Mouse (Mus musculus) frontal cortex, adult 2 months (tissue): ENCODE data around the gene Fcrla. TPM values are rescaled to one million over a fixed set of nuclear protein-coding genes. Genes with fewer than 3 reads are reported as not detected.

Source experiments
- DNase-seq, 2 experiments: peaks; one replicate each; pipeline ENCODE4 v3.0.0; 2022; ENCODE audit warnings: low spot score in 1 of 2; ENCODE audit errors: extremely low spot score in 1 of 2
- polyA plus RNA-seq: library from polyadenylated mRNA; depleted of rRNA; stranded (reverse); fragments of >200 nt; gene quantifications from 2 replicates; pipeline ENCODE4 v1.2.3, GENCODE M21; 2012

Fcrla gene
- polyA plus RNA-seq, 1 experiment = not detected

- DNase-seq = no peak
Observed at GRCm38 (mm10) chr1:170932043-170932442, 4.7 kb upstream of the Fcrla start.

GRCm38 (mm10) chr1:170929245-170929644 lies 1.9 kb upstream of the Fcrla start:
- DNase-seq = no peak

DNA sequence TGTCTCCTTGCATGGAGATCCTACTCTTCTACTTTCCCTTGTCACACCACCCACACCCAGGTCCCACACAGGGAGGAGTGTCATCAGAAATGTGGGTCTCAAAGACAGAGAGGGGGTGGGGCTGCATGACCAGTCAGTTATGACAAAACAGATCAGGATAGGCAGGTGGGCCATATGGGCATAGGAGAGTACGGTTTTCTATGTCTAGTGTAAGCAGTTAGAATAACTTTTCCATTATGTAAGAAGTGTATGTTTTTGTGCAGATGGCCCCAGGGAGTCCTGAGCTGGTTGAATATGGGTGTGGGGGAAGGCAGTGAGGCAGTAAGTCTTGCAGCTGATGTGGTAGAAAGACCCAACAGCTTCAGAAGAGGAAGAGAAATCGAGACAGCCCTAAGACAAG lies 1.1 kb upstream of the Fcrla start:
- DNase-seq = no peak

DNA sequence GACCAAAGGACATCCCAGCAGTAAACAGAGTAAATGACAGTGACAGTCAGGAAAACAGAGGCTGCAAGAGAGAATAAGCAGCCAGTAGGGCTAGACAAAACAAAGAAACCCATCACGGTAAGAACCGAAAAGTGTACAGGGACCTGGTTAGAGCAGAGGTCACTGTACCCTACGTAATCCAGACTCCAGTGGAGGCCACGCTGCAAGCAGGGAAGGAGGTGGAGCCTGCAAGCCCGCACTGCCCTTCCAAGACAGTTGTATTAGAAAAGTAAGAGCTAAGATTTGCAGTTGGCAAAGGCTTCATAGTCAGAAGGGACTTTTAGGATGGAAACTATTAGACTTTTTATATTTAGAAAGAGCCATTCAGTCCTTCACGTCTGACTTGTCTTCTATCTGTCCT lies 442 bp downstream of the Fcrla start:
- no peak for DNase-seq

DNA sequence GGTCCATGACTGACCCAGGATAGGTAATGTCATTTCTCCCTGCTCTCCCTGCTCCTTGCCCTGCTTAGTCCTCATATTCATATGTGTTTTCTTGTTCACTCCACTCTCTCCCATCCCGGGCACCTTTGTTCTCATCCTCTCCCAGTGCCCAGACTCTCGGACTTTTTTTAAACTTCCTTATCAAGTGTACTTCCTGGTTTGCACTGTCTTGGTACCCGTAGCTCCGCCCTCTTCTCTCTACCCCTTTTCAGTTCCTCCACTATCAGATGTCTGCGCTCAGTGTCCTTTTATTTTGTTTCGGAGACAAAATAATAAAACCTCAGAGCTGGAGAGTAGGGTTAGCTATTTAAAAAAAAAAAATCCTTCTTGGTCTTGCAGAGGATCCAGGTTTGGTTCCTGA lies 2.9 kb downstream of the Fcrla start:
- DNase-seq = no peak

- no peak for DNase-seq
Observed at GRCm38 (mm10) chr1:170919308-170919707, 8.1 kb downstream of the Fcrla start.

DNA sequence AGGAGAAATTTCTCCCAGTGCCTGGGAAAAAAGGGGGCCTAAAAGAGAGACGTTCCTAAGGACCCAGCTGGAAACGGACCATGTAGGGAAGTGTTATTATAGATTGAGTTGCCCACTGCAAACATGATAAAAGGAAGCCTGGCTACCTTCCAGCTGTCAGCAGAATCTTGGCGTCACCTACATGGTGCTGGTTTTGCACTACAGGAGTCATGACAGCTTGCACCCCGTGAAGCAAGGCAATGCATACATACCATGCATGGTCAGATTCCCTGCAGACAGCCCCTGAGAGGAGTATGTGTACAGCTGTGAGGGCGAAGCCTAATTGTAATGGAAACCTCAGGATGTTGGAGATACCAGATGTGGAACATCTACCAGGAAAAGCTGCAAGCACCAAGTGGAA lies 11.7 kb downstream of the Fcrla start:
- DNase-seq = no peak

DNA sequence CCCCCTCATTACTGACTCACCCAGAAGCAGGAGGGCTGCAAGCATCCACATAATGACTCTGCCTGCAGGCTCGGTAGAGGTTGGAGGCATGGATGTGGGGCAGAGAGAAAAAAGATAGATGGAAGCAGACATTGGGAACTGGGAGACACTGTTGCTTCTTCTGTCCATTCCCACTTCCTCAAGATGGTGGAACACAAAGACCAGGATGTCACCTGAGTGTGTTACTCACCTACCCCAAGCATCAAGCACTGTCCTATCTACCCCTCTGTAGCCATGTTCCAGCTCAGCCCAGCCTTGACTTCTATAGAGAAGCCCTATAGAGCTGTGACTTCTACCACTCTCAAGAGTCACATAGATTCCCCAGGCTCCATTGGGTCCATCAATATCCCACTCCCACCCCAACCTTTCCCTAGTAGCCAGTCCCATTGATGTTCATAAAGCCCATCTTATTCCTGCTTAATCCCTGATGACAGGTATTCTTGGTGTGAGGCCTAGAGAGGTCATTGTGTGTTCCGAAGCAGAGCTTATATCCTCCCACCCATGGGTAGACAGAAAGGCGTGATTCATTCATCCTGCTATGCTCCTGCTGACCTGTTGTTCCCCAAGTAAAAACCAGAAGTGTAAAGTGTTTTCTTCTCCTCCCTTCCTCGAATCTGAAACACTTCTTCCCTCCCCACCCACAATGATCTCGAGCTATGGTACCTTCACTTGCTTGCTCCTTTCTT lies 14.3 kb downstream of the Fcrla start, which contains the start of gene Fcrlb:
Gene Fcrlb (minus strand): TSS at position 51 of the 725 bp plus-strand sequence.
- no peak for DNase-seq

GRCm38 (mm10) chr1:170911907-170912660 lies 15.3 kb downstream of the Fcrla start:
- no peak for DNase-seq

DNA sequence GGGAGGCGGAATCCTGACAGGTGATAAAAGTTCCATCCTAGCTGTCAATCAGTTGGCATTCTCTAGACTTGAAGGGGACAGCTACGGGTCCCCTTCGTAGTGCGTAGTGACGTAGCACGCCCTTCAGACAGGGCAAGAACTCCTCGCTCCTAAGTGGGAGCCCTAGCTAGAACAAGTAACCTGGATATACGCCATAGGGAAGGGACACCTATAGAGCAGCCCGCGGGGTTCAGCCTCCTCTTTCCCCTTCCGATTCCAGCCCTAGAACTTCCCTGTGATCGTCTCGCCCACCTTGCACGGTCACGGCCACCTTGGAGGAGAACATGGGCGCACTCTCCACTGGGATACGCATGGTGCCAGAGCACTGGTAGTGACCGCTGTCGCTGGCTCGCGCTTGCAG lies 19.0 kb downstream of the Fcrla start:
- no peak for DNase-seq

DNA sequence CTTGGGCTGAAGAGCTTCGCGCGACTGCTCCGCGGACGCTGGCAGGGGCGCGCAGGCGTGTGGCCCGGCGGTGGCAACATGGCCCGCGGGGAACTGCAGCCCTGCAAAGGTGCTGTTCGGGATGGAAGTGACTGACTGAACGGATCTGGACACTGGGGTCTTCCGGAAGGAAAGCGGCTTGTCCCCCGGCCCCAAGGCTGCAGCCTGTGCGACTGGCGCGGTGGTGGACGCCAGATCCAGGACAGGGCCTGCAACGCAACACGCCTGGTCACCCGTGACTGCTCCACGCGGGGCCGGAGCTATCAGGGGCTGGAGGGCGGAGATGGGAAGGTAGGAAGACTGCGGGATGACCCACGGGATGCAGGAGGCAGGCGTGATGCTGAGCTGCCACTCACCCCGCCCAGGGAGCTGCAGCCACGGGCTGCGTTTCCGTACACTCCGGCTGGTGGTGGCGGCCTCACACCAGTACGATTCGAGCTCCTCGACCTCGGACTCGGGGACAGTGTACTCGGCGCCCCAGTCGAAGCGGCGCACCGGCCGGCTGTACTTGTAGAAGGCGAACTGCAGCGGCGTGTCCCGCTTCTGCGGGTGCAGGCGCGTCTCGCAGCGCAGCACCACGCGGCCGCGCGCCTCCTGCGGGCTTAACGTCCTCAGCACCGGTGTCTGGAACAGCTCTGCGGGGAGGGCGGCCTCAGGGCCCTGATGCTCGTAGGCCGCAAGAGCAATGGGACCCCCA lies 19.8 kb downstream of the Fcrla start:
- DNase-seq = peak in 1 of 2 experiments; percentile 35

GRCm38 (mm10) chr1:170907111-170907455 lies 20.3 kb downstream of the Fcrla start:
- DNase-seq = no peak

GRCm38 (mm10) chr1:170903485-170903884 lies 23.9 kb downstream of the Fcrla start:
- DNase-seq = no peak

GRCm38 (mm10) chr1:170901536-170902238 lies 25.7 kb downstream of the Fcrla start:
- peak; percentile 61 to 96 for DNase-seq

DNA sequence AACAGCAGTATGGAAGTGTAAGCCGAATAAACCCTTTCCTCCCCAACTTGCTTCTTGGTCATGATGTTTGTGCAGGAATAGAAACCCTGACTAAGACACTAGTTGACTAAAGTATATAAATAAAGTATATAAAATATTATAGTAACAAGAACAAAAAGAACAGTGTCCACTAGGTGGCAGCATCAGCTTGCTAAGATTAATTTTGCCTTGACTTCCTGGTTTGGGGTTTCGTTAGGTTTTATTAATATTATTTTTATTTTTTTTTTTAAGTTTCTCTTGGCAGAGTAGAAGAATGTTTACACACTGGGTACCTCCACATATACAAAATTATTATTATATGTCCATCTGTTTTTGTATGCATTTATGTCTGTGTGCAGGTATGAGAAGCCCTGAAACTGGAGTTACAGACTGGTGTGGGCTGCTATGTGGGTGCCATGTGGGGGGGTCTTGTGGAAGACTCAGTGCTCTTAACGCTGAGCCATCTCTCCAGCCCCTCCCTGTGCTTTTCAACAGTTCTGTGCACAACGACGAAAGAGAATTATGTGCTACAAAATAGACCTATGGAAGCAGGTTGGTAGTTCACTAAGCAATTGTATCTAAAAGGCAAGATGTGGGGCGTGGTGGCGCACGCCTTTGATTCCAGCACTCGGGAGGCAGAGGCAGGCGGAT lies 26.4 kb downstream of the Fcrla start:
- DNase-seq = peak in 1 of 2 experiments; percentile 90

DNA sequence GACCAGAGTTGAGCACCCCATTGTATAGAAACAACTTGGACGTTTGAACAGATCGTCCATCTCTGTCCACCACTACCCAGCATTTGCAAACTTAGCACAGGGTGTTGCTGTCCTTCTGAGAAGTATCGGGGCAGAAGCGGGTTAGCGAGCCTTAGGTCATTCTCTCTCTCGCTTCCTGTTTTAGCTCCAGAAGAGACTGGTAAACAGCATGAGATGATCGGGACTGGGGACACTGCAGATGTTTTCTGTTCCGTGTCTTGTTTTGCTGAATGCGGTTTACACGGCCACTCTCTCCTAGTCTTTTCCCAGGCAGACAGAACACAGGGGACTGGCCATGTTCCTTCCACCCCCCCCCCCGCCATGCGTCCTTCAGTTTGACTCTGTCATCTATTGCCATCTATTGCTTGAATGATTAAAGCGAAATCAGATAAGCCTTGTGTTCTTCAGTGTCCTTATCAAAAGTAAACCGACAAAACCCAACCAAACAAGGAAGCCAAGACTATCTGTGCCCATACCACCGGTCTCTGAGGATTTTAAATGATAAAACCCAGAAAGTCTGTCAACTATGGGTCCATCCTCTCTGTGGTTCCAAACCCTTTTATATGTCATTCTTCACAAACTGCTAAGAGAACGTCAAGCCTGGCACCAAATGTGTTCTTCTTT lies 28.8 kb downstream of the Fcrla start:
- no peak for DNase-seq

DNA sequence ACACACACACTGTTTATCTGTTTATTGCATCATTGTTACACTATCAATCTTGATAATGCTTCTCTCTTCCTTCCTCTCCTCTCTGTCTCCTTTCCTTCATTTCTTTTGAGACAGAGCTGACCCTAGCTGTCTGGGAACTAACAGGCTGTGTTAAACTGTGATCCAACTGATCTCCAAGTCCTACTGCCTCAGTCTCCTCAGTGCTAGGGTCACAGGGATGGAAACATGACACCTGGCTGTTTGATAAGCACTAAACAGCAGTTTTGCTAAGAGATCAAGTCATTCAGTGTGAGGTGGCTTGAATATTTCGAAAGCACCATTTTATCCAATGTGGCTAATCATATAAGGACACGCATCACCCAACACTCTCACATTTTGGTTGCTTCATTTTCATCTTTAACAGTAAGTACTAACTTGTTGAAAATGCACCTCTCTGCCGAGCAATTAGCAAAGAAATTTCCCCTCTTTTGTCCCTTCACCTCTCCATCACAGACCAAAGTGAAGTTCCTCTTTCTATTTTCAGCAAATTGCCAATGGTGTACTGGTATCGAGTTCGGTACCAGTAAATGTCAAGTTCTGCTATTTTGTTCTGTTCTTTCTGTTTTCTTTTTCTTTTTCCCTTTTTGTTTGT lies 30.6 kb downstream of the Fcrla start:
- no peak for DNase-seq

DNA sequence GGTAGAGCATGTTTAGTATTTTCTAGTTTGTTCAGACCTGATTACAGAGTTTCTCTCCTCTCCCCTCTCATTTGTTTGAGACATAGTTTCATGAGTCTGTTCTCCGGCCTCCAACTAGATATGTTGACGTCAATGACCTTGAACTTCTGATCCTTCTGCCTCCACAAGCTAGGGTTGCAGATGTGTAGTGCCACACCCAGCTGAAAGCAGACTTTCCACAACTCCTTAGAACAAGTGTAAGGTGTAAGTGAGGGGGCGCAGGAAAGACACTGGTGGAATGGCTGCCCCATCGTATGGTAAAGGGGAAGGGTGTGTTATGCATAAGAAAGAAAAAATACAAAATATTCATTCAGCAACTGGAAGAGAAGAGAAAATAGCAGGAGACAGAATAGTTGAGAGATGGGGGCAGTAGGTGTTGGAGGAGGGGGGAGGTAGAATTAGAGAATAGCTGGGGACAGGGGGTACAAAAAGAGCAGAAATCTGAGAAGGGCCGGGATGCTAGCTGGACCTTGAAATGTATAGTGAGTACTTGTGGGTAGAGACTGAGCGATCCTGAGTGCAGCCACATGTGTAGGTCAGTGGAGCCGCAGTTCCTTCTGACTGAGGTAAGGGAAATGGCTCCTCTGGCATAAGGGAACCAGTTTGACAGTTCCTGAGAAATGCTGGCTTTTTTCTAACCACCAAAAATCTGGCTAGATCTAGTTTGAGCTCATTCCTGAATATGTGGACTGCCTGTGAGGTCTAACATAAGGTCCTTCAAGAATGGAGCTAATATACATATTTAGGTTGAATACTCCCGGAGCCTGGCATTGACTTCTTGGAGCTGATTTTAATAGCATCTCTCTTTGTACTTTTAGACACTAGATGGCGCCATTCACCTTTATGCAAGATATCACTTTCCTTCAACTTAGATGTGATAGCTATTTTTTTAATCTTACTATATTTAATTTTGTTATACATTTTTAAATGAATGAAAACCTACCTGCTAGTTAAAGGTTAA lies 32.5 kb downstream of the Fcrla start:
- peak in 1 of 2 experiments; percentile 81 for DNase-seq
